Mouse (Mus musculus): ENCODE data around the gene Ippk. TPM values are rescaled to one million over a fixed set of nuclear protein-coding genes. Genes with fewer than 3 reads are reported as not detected.
A peak's percentile ranks its signal among the peaks of the same experiment; 100 is the strongest.

Ippk gene
- 13.1 and 14.0 TPM in 2 replicates for polyA plus RNA-seq (2016; fragmentation: Nextera tagmentation; extraction: Ambion mirVana)

- Histone ChIP-seq H3K27ac (ENCODE audit: poor library complexity, severe bottlenecking) (peak within 1 kb of the TSS; percentile 73), H3K9ac (peak within 1 kb of the TSS; percentile 85), H3K4me3 (peak within 1 kb of the TSS; percentile 93), H3K9me3 (replicated peaks) (no peaks in the 10 kb centered on the region), H3K27me3 (replicated peaks) (0 out of 2 replicates have a peak, but pooled peaks cover 4% of the 10 kb centered on the region), H3K4me2 (peak within 1 kb of the TSS; percentile 97), H3K4me1 (replicated peaks) (peaks cover 23% of the 10 kb centered on the region), H3K36me3 (peaks cover 3% of the 10 kb centered on the region; the same call in 1 of the 2 replicates)
- peak; percentile 97 for ATAC-seq (ENCODE audit: insufficient number of reproducible peaks, low FRiP score)
- WGBS, result under 1% methylated on average over 69 of the region's 69 CpGs
These were observed at the start of gene Ippk for GRCm38 (mm10) chr13:49420754-49421605. Gene Ippk (plus strand): TSS chr13:49421249.

GRCm38 (mm10) chr13:49371428-49371899 is 49.6 kb upstream of the Ippk start:
- 23% methylated on average over 3 of the region's 3 CpGs for WGBS
- peaks cover 48% of the 10 kb centered on the region for H3K36me3 ChIP-seq
- H3K27me3 ChIP-seq (replicated peaks), result no peaks in the 10 kb centered on the region
- H3K4me3 ChIP-seq, result no peak overlapping the region
- no peak overlapping the region for H3K4me2 ChIP-seq
- 0 out of 2 replicates have a peak overlapping the region, but pooled peaks have one; percentile 59 for H3K9ac ChIP-seq
- H3K27ac ChIP-seq (ENCODE audit: poor library complexity, severe bottlenecking), result peak overlapping the region; percentile 78
- H3K9me3 ChIP-seq (replicated peaks), result no peaks in the 10 kb centered on the region
- ATAC-seq (ENCODE audit: insufficient number of reproducible peaks, low FRiP score), result peak; percentile 84
- peaks cover 63% of the 10 kb centered on the region for H3K4me1 ChIP-seq (replicated peaks)

- peak overlapping the region; percentile 14; the same call in 1 of the 2 replicates for H3K9ac ChIP-seq
- ATAC-seq (ENCODE audit: insufficient number of reproducible peaks, low FRiP score), result no peak
- H3K27ac ChIP-seq (ENCODE audit: poor library complexity, severe bottlenecking), result peak overlapping the region; percentile 78; the same call in 1 of the 2 replicates
- H3K9me3 ChIP-seq (replicated peaks), result no peaks in the 10 kb centered on the region
- H3K4me2 ChIP-seq, result no peak overlapping the region
- H3K27me3 ChIP-seq (replicated peaks), result no peaks in the 10 kb centered on the region
- H3K4me3 ChIP-seq, result no peak overlapping the region
- H3K36me3 ChIP-seq, result peaks cover 57% of the 10 kb centered on the region
- whole genome bisulfite sequencing, result 92% methylated on average over 9 of the region's 9 CpGs
- peaks cover 53% of the 10 kb centered on the region for H3K4me1 ChIP-seq (replicated peaks)
These were observed 48.5 kb upstream of the Ippk start for GRCm38 (mm10) chr13:49372370-49373060.

- no peak for ATAC-seq (ENCODE audit: insufficient number of reproducible peaks, low FRiP score)
- Histone ChIP-seq H3K4me3 (no peak overlapping the region), H3K9ac (no peak overlapping the region), H3K27me3 (replicated peaks) (no peaks in the 10 kb centered on the region), H3K4me2 (no peak overlapping the region), H3K36me3 (peaks cover 72% of the 10 kb centered on the region), H3K4me1 (replicated peaks) (peaks cover 40% of the 10 kb centered on the region), H3K9me3 (replicated peaks) (no peaks in the 10 kb centered on the region), H3K27ac (ENCODE audit: poor library complexity, severe bottlenecking) (no peak overlapping the region)
- WGBS, result 74% methylated on average over 6 of the region's 6 CpGs
These were observed 46.7 kb upstream of the Ippk start for GRCm38 (mm10) chr13:49374304-49374703.

GRCm38 (mm10) chr13:49374730-49375129 is 46.3 kb upstream of the Ippk start:
- Histone ChIP-seq H3K4me3 (no peak overlapping the region), H3K4me2 (no peak overlapping the region), H3K27ac (ENCODE audit: poor library complexity, severe bottlenecking) (no peak overlapping the region), H3K9me3 (replicated peaks) (no peaks in the 10 kb centered on the region), H3K9ac (no peak overlapping the region), H3K27me3 (replicated peaks) (no peaks in the 10 kb centered on the region), H3K36me3 (peaks cover 72% of the 10 kb centered on the region), H3K4me1 (replicated peaks) (peaks cover 40% of the 10 kb centered on the region)
- WGBS, result 87% methylated on average over 6 of the region's 6 CpGs
- ATAC-seq (ENCODE audit: insufficient number of reproducible peaks, low FRiP score), result no peak

GRCm38 (mm10) chr13:49377608-49378007 is 43.4 kb upstream of the Ippk start:
- H3K27ac ChIP-seq (ENCODE audit: poor library complexity, severe bottlenecking), result no peak overlapping the region
- H3K36me3 ChIP-seq, result peaks cover 86% of the 10 kb centered on the region
- no peaks in the 10 kb centered on the region for H3K9me3 ChIP-seq (replicated peaks)
- no peak for ATAC-seq (ENCODE audit: insufficient number of reproducible peaks, low FRiP score)
- no peak overlapping the region for H3K9ac ChIP-seq
- H3K4me1 ChIP-seq (replicated peaks), result peaks cover 17% of the 10 kb centered on the region
- no peak overlapping the region for H3K4me2 ChIP-seq
- H3K27me3 ChIP-seq (replicated peaks), result no peaks in the 10 kb centered on the region
- 78% methylated on average over 6 of the region's 6 CpGs for WGBS
- H3K4me3 ChIP-seq, result no peak overlapping the region

GRCm38 (mm10) chr13:49379301-49379700 is 41.7 kb upstream of the Ippk start:
- Histone ChIP-seq H3K27ac (ENCODE audit: poor library complexity, severe bottlenecking) (no peak overlapping the region), H3K4me1 (replicated peaks) (peaks cover 9% of the 10 kb centered on the region), H3K9ac (no peak overlapping the region), H3K9me3 (replicated peaks) (no peaks in the 10 kb centered on the region), H3K36me3 (peaks cover 96% of the 10 kb centered on the region), H3K4me3 (no peak overlapping the region), H3K4me2 (no peak overlapping the region), H3K27me3 (replicated peaks) (no peaks in the 10 kb centered on the region)
- no peak for ATAC-seq (ENCODE audit: insufficient number of reproducible peaks, low FRiP score)
- 95% methylated on average over 20 of the region's 20 CpGs for WGBS

- Histone ChIP-seq H3K4me3 (no peak overlapping the region), H3K4me2 (no peak overlapping the region), H3K9me3 (replicated peaks) (no peaks in the 10 kb centered on the region), H3K36me3 (peaks cover 93% of the 10 kb centered on the region), H3K27me3 (replicated peaks) (no peaks in the 10 kb centered on the region), H3K4me1 (replicated peaks) (0 out of 2 replicates have a peak, but pooled peaks cover 5% of the 10 kb centered on the region), H3K9ac (no peak overlapping the region), H3K27ac (ENCODE audit: poor library complexity, severe bottlenecking) (peak overlapping the region; percentile 53; the same call in 1 of the 2 replicates)
- peak; percentile 56; the same call in 1 of the 2 replicates for ATAC-seq (ENCODE audit: insufficient number of reproducible peaks, low FRiP score)
- WGBS, result 20% methylated on average over 3 of the region's 3 CpGs
These were observed 39.8 kb upstream of the Ippk start for GRCm38 (mm10) chr13:49381230-49381629.

GRCm38 (mm10) chr13:49382997-49383396 is 38.1 kb upstream of the Ippk start:
- Histone ChIP-seq H3K36me3 (peaks cover 84% of the 10 kb centered on the region), H3K27me3 (replicated peaks) (no peaks in the 10 kb centered on the region), H3K4me1 (replicated peaks) (0 out of 2 replicates have a peak, but pooled peaks cover 5% of the 10 kb centered on the region), H3K27ac (ENCODE audit: poor library complexity, severe bottlenecking) (no peak overlapping the region), H3K9me3 (replicated peaks) (no peaks in the 10 kb centered on the region), H3K4me3 (no peak overlapping the region), H3K4me2 (no peak overlapping the region), H3K9ac (no peak overlapping the region)
- WGBS, result 94% methylated on average over 23 of the region's 23 CpGs
- no peak for ATAC-seq (ENCODE audit: insufficient number of reproducible peaks, low FRiP score)

- no peak overlapping the region for H3K9ac ChIP-seq
- H3K4me3 ChIP-seq, result no peak overlapping the region
- 80% methylated on average over 16 of the region's 16 CpGs for WGBS
- no peak overlapping the region for H3K4me2 ChIP-seq
- ATAC-seq (ENCODE audit: insufficient number of reproducible peaks, low FRiP score), result no peak
- H3K4me1 ChIP-seq (replicated peaks), result 0 out of 2 replicates have a peak, but pooled peaks cover 5% of the 10 kb centered on the region
- no peak overlapping the region; the same call in 1 of the 2 replicates for H3K27ac ChIP-seq (ENCODE audit: poor library complexity, severe bottlenecking)
- H3K36me3 ChIP-seq, result peaks cover 74% of the 10 kb centered on the region
- no peaks in the 10 kb centered on the region for H3K27me3 ChIP-seq (replicated peaks)
- no peaks in the 10 kb centered on the region for H3K9me3 ChIP-seq (replicated peaks)
These were observed 36.1 kb upstream of the Ippk start for GRCm38 (mm10) chr13:49384751-49385463.
